Mouse (Mus musculus) myocyte (in vitro differentiated cells): ENCODE measurements at regions not wholly inside any gene's neighbourhood (a gene's known extent, or its start where the extent isn't known, plus 50 kb on each side); places are given as distances from the start of the nearest gene placed in this dataset.

Source experiments
- E2F4 ChIP-seq: IDR thresholded peaks from one replicate; pipeline ENCODE4 v1.6.1; 2011; ENCODE audit warnings: mild to moderate bottlenecking, control low read depth, moderate library complexity; ENCODE audit not compliant: insufficient read depth
- MAX ChIP-seq: IDR thresholded peaks from one replicate; pipeline ENCODE4 v1.6.1; 2011; ENCODE audit warnings: low read depth, mild to moderate bottlenecking, control low read depth
- POLR2A ChIP-seq: IDR thresholded peaks from one replicate; pipeline ENCODE4 v1.6.1; 2011; ENCODE audit warnings: low read depth, mild to moderate bottlenecking, control low read depth, moderate library complexity; ENCODE audit not compliant: insufficient read length
- POLR2AphosphoS2 ChIP-seq: IDR thresholded peaks from one replicate; pipeline ENCODE4 v1.6.1; 2011; ENCODE audit warnings: low read depth, control low read depth; ENCODE audit not compliant: insufficient read length
- USF1 ChIP-seq: IDR thresholded peaks from one replicate; pipeline ENCODE4 v1.6.1; 2011; ENCODE audit warnings: low read depth, mild to moderate bottlenecking, control low read depth, moderate library complexity

GRCm38 (mm10) chr11:48506886-48507285, 293.2 kb upstream of the Rack1 start:
- no peak for TF ChIP-seq POLR2A
- no peak for TF ChIP-seq POLR2AphosphoS2
- no peak for TF ChIP-seq MAX
- TF ChIP-seq USF1, result no peak
- TF ChIP-seq E2F4, result no peak
